Mouse (Mus musculus) kidney, adult 2 months (tissue): ENCODE measurements at regions not wholly inside any gene's neighbourhood (a gene's known extent, or its start where the extent isn't known, plus 50 kb on each side); places are given as distances from the start of the nearest gene placed in this dataset.

Experiments
- CTCF ChIP-seq: fragments of 200-500 bp; conservative IDR thresholded peaks from 2 replicates; pipeline ENCODE4 v1.5.1; 2011; ENCODE audit warnings: low read depth, mild to moderate bottlenecking, control low read depth, low read length, moderate library complexity, mixed read lengths; ENCODE audit not compliant: insufficient read depth, insufficient read length
- POLR2A ChIP-seq: fragments of 200-500 bp; IDR thresholded peaks from one replicate; pipeline ENCODE4 v1.6.1; 2011; ENCODE audit warnings: low read depth, low read length, control low read depth

DNA sequence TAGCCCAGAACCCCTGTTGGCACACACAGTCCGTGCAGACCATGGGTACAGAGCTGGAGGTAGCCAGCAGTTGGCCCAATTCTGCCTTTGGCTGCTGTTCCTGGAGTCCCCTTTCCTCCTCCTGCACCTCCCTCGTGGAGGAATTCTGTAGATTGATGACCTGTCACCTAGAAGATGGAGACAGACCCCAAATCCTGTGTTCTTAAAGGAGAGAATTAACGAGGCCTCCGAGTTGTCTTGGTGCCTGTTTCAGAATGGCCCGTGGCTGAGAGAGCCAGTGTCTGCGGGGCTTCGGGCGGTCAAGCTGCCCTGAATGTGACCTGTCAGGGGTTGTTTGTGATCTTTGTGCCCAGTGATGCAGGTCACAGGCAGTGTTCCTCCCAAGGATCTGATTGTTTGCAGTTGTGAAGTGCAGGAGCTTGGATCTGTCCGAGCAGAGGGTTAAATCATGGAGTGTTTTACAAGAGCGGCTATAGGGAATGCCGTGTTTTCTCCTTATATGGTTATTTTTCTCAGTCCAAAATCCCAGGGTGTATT lies 400.9 kb downstream of the Ccdc171 start:
- TF ChIP-seq CTCF (no peak), POLR2A (no peak)
